Mouse (Mus musculus) G1E (cell line): ENCODE data around the gene Dbil5. TPM values are rescaled to one million over a fixed set of nuclear protein-coding genes. Genes with fewer than 3 reads are reported as not detected.
"Not testable (repeated sequence)": the region's sequence is repeated elsewhere in the genome, so short reads cannot be mapped to it uniquely, and the experiment has no call there.

Experiments used
- ATAC-seq: 2 replicates; pipeline ENCODE4 v1.8.0; 2016; ENCODE audit warnings: mild to moderate bottlenecking; ENCODE audit not compliant: insufficient number of reproducible peaks, poor library complexity, low FRiP score, severe bottlenecking; ENCODE audit errors: extremely low read depth
- DNase-seq: peaks from one replicate; pipeline ENCODE4 v3.0.0; 2012; ENCODE audit warnings: low spot score
- H3K27me3 ChIP-seq: 2 replicates; pipeline ENCODE4 v1.6.1; 2012; ENCODE audit warnings: mild to moderate bottlenecking, low read length, inconsistent platforms; ENCODE audit not compliant: insufficient read depth
- H3K36me3 ChIP-seq: replicated peaks from 2 replicates; pipeline ENCODE3; 2012; ENCODE audit warnings: mild to moderate bottlenecking, inconsistent platforms
- H3K4me1 ChIP-seq: 2 replicates; pipeline ENCODE4 v1.6.1; 2012; ENCODE audit warnings: low read depth, low read length, inconsistent platforms, mixed read lengths; ENCODE audit not compliant: insufficient read depth
- H3K4me3 ChIP-seq: 2 replicates; pipeline ENCODE4 v1.5.1; 2012; ENCODE audit warnings: low read depth, mild to moderate bottlenecking, inconsistent platforms, low read length, moderate library complexity, mixed read lengths
- H3K9me3 ChIP-seq: replicated peaks from 2 replicates; pipeline ENCODE4 v1.6.1; 2012; ENCODE audit warnings: inconsistent platforms
- CTCF ChIP-seq: IDR thresholded peaks from 2 replicates; pipeline ENCODE4 v1.5.1; 2012; ENCODE audit warnings: low read depth, low read length, inconsistent platforms, mixed read lengths
- GATA1 ChIP-seq: IDR thresholded peaks from 2 replicates; pipeline ENCODE4 v1.6.1; 2012; ENCODE audit warnings: borderline replicate concordance, low read length, inconsistent platforms, mixed read lengths
- GATA2 ChIP-seq: IDR thresholded peaks from 2 replicates; pipeline ENCODE4 v1.6.1; 2012; ENCODE audit warnings: low read depth, low read length, inconsistent platforms, borderline replicate concordance
- POLR2AphosphoS5 ChIP-seq: IDR thresholded peaks from 2 replicates; pipeline ENCODE4 v1.6.1; 2012; ENCODE audit warnings: low read depth, low read length, inconsistent platforms; ENCODE audit not compliant: insufficient replicate concordance
- TAL1 ChIP-seq: conservative IDR thresholded peaks from 2 replicates; pipeline ENCODE4 v1.6.1; 2012; ENCODE audit warnings: low read depth, low read length, inconsistent platforms, mixed read lengths
- polyA plus RNA-seq: library from polyadenylated mRNA; stranded (reverse); fragments of >175 nt; gene quantifications from 2 replicates; pipeline ENCODE4 v1.2.3, GENCODE M21; 2012
- total RNA-seq, 2 experiments: library from RNA; stranded (forward) in 1 of 2; stranded (reverse) in 1 of 2; fragments of 200-1000 nt in 1 of 2; fragments of >200 nt in 1 of 2; fragmentation: Nextera tagmentation in 1 of 2; gene quantifications; 2 replicates each; pipeline ENCODE4 v1.2.3; 2014 to 2017

Dbil5 gene
- total and polyA plus RNA-seq, 3 experiments = 0.16 to 3.4 TPM; not detected in 1

- no peaks in the 10 kb centered on the region for H3K9me3 ChIP-seq
- ATAC-seq (no peak), DNase-seq (no peak)
- TF ChIP-seq POLR2AphosphoS5 (no peak), CTCF (no peak), GATA2 (no peak), TAL1 (no peak), GATA1 (no peak)
- no peaks in the 10 kb centered on the region for H3K27me3 ChIP-seq
- H3K4me3 ChIP-seq = no peak overlapping the region
- peaks cover 95% of the 10 kb centered on the region for H3K36me3 ChIP-seq
- H3K4me1 ChIP-seq = peaks cover 24% of the 10 kb centered on the region; the same call in 1 of the 2 replicates
These were observed 7.0 kb upstream of the Dbil5 start for GRCm38 (mm10) chr11:76210228-76210985.

GRCm38 (mm10) chr11:76211595-76211994, 5.8 kb upstream of the Dbil5 start:
- ATAC-seq, DNase-seq, H3K4me3 ChIP-seq, H3K27me3 ChIP-seq, H3K9me3 ChIP-seq: not testable (repeated sequence)
- Histone ChIP-seq H3K4me1 (peaks cover 35% of the 10 kb centered on the region), H3K36me3 (peaks cover 90% of the 10 kb centered on the region)

GRCm38 (mm10) chr11:76213841-76214240, 3.6 kb upstream of the Dbil5 start:
- no peak for TF ChIP-seq TAL1
- TF ChIP-seq CTCF = no peak
- TF ChIP-seq GATA1 = no peak
- no peak for TF ChIP-seq POLR2AphosphoS5
- no peak for TF ChIP-seq GATA2
- DNase-seq (no peak), ATAC-seq (no peak)
- peaks cover 47% of the 10 kb centered on the region for H3K4me1 ChIP-seq
- H3K4me3 ChIP-seq = no peak overlapping the region
- no peaks in the 10 kb centered on the region for H3K27me3 ChIP-seq
- H3K36me3 ChIP-seq = peaks cover 76% of the 10 kb centered on the region
- no peaks in the 10 kb centered on the region for H3K9me3 ChIP-seq

DNA sequence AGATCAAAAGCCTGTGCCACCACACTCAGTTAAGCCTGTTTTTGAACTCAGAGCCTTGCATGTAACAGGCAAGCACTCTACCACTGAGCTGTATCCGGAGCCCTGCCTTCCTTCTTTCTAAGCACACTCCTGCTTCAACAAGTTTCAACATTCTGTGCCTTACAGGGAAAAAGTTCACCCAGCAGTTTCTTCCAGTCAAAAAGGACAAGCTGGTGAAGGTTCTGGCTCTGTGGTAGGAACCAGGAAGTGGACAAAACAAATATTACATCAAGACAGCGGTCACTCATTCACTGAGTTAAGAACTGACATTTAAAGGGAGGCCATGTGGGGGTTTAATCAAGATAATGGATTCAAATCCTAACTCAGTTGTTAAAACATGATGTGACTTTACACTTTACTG, 2.4 kb upstream of the Dbil5 start:
- H3K36me3 ChIP-seq = peaks cover 76% of the 10 kb centered on the region
- no peaks in the 10 kb centered on the region for H3K27me3 ChIP-seq
- ATAC-seq = no peak
- H3K4me1 ChIP-seq = peaks cover 42% of the 10 kb centered on the region
- TF ChIP-seq GATA1 = no peak
- no peak for TF ChIP-seq TAL1
- no peak for TF ChIP-seq CTCF
- no peak for TF ChIP-seq POLR2AphosphoS5
- TF ChIP-seq GATA2 = no peak
- H3K9me3 ChIP-seq = no peaks in the 10 kb centered on the region
- DNase-seq = no peak
- H3K4me3 ChIP-seq = no peak overlapping the region

DNA sequence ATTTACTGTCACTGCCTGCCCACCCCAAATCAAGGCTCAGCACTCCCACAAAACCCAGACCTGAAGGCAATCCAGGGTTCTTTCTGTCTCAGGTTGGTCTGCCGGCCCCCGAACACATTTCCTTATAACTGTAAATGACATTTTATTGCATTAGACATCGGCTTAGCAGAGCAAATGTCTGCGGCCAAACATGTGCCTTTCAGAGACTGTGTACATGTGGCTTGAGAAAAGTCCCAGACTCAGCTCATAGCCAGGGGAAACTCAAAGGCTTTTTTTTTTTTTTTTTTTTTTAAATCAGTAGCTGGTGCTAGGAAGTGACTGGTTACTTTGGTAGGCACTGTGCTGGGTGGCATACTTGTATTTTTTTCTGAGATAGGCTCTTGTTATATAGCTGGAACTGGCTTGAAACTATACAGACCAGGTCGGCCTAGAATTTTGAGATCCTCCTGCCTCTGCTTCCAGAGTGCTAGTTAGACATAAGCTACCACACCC, 1.3 kb upstream of the Dbil5 start:
- peak overlapping the region; percentile 88; the same call in 1 of the 2 replicates for H3K4me3 ChIP-seq
- H3K36me3 ChIP-seq = peaks cover 75% of the 10 kb centered on the region
- H3K9me3 ChIP-seq = no peaks in the 10 kb centered on the region
- ATAC-seq (no peak), DNase-seq (no peak)
- peaks cover 39% of the 10 kb centered on the region for H3K4me1 ChIP-seq
- no peak for TF ChIP-seq TAL1
- no peak for TF ChIP-seq GATA2
- TF ChIP-seq POLR2AphosphoS5 = no peak
- TF ChIP-seq CTCF = no peak
- no peak for TF ChIP-seq GATA1
- H3K27me3 ChIP-seq = no peaks in the 10 kb centered on the region

DNA sequence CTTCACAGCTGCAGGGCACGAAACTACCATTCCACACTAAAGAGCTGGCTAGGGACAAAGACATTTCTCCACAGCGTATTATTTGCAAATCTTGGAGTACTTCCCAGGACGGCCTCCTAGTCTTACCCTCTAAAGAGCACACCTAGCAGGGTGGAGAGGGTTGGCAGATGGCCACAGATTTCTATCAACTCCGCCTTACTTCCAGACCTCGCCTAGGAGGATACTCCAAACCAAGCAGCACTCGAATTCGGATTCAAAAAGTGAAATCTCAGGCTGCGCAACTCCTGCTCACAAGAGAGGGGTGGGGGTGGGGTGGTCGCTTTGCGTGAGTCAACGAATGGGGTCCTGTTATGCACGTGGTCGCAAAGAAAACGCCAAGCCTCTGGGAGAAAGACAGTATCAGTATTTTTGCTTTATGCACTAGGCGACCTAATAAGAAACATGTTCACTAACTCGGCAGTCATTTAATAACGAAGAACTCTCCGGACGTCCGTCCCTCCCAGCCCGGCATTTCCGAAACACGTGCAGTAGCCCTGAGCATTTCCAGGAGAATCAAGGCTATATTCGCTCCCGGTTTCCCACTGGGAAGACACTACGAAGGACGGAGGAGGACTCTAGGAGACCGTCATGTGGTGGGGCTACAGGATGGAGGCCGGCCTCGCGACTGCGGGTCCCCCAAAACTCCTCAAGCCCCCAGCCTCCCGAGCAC, 573 bp upstream of the Dbil5 start:
- H3K4me1 ChIP-seq = peaks cover 39% of the 10 kb centered on the region

More for the DNA sequence above, 573 bp upstream of the Dbil5 start:
- Histone ChIP-seq H3K36me3 (peaks cover 79% of the 10 kb centered on the region), H3K4me3 (peak overlapping the region; percentile 88), H3K27me3 (no peaks in the 10 kb centered on the region), H3K9me3 (no peaks in the 10 kb centered on the region)
- TF ChIP-seq POLR2AphosphoS5 (no peak), TAL1 (no peak), CTCF (no peak), GATA1 (no peak), GATA2 (no peak)
- ATAC-seq (no peak), DNase-seq (peak; percentile 16)
